Mouse (Mus musculus): ENCODE measurements around the gene Fastkd1.
"Not testable (repeated sequence)": the region's sequence is repeated elsewhere in the genome, so short reads cannot be mapped to it uniquely, and the experiment has no call there.

The Fastkd1 gene

DNA sequence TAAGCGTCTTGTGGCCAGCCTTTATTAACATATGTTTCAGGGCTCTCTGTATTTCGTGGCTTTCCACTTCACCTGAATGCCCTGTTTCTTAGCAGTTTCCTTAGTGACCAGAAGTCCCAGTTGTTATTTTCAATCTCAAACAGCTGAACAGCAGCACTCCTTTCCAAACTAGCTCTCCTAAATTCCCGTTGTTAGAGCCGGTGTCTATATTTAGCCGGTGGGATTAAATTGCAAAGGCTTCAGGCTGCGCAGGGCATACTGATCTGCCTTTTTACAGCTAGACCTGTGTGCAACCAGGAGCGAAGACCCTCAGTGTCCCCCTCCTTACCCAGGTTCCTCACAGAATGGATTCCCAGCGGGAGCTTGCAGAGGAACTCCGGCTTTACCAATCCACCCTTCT, 43.5 kb downstream of the Fastkd1 start, which contains the start of gene Klhl41:
TSS of gene Klhl41 (plus strand) at position 268 of the 400 bp plus-strand sequence.
- peak; percentile 2 for DNase-seq (ENCODE audit: low read depth, low spot score)

- DNase-seq (ENCODE audit: low read depth, low spot score), result no peak
These were observed 44.9 kb downstream of the Fastkd1 start for GRCm38 (mm10) chr2:69668414-69668813.

DNA sequence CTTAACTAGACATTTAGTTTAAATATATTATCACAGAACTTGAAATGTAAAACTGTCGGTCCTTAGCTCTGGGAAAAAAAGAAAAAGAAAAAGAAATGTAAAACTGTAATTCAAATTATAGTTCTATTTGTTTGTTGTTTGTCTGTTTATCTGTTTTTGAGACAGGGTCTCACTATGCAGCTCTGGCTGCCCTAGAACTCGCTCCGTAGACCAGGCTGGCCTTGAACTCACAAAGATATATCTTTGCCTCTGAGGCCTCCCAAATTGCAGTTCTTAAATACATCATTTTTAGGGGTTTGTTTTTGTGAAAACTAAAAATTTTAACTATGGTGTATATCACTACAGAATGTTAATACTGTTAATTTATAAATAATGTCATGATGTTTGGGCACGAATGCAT, 45.7 kb downstream of the Fastkd1 start:
- DNase-seq (ENCODE audit: low read depth, low spot score), result no peak

DNA sequence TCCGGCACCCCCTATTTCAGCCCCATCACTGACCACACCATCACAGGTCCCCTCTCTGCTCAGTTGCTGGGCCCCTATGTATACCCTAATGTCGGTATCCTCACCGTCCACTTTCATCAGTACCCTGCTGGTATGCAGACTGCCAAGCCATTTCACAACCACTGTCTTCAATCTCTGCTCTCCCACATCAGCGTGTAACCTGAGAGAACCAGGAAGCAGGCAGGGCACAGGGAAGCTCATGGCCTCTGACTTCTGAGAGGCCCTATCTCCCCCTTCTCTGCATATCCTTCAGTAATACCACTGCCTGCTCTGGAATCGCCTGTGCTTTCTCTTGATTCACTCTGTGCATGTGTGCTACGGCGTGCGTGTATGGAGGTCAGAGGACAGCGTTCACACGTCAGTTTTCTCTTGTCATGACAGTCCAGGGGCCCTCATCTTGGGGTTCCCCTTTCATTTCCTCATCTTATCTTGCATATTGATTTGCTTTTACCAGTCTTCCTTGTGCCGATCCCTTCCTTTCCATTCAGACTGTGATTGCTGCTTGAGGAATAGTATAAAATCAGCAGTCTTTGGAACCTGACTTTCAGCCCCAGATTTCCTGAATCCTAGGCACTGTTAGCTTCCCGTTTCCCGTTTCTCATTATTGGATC, 49.4 kb downstream of the Fastkd1 start:
- no peak for DNase-seq (ENCODE audit: low read depth, low spot score)

- DNase-seq (ENCODE audit: low read depth, low spot score), result no peak
These were observed 54.0 kb downstream of the Fastkd1 start for GRCm38 (mm10) chr2:69659326-69659725.

GRCm38 (mm10) chr2:69649716-69650115, 63.6 kb downstream of the Fastkd1 start:
- DNase-seq (ENCODE audit: low read depth, low spot score), result no peak

GRCm38 (mm10) chr2:69646726-69647490, 66.4 kb downstream of the Fastkd1 start, which contains the start of gene Bbs5:
TSS of gene Bbs5 (plus strand) at chr2:69647171.
- peak; percentile 83 for DNase-seq (ENCODE audit: low read depth, low spot score)

- no peak for DNase-seq (ENCODE audit: low read depth, low spot score)
These were observed 68.2 kb downstream of the Fastkd1 start for GRCm38 (mm10) chr2:69644968-69645617.

DNA sequence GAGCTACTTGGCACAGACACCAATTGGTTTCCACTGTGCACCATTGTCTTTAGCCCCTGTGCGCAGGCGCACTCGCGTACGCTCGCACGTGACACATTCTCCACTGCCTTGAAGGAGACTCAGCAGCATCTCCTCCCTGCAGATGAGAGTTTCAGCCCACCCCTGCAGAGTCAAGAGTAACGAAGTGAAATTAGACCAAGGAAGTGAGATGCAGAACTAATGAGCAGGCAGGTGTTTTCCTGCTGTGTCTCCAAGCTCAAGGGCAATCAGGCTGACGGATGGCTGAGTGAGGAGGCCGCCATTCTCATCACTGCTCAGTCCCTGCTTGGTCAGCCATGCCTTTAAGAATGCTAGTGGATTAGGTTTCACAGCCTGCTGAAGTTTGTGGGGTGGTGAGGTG, 73.2 kb downstream of the Fastkd1 start:
- no peak for DNase-seq (ENCODE audit: low read depth, low spot score)

DNA sequence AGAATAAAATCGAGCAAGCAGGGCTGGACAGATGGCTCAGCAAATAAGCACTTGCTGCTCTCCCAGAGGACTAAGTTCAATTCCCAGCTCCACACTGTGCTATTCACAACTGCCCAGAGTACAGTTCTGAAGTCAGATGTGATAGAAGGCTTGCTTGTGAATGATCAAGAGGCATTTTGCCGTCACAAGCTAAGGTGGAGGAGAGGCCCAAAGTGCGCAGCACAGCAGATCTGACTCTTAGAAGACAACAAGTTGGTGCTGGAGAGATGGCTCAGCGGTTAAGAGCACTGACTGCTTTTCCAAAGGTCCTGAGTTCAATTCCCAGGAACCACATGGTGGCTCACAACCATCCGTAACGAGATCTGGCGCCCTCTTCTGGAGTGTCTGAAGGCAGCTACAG, 75.3 kb downstream of the Fastkd1 start:
- DNase-seq (ENCODE audit: low read depth, low spot score), result not testable (repeated sequence)

Measured in forelimb bud, embryonic 11.5 days (tissue).